Mouse (Mus musculus) T-helper 1 cell (primary cell): Measurements from ENCODE around the gene H2afx.
"Not testable (repeated sequence)": the region's sequence is repeated elsewhere in the genome, so short reads cannot be mapped to it uniquely, and the experiment has no call there.

Experiments used
- in situ Hi-C: fragments of 300-600 bp; cut with MboI, MseI; formaldehyde crosslinking; loops from one replicate; pipeline ENCODE4 v1.15.1; 2025; ENCODE audit warnings: high pct_unique_total_duplicates

H2afx gene

DNA sequence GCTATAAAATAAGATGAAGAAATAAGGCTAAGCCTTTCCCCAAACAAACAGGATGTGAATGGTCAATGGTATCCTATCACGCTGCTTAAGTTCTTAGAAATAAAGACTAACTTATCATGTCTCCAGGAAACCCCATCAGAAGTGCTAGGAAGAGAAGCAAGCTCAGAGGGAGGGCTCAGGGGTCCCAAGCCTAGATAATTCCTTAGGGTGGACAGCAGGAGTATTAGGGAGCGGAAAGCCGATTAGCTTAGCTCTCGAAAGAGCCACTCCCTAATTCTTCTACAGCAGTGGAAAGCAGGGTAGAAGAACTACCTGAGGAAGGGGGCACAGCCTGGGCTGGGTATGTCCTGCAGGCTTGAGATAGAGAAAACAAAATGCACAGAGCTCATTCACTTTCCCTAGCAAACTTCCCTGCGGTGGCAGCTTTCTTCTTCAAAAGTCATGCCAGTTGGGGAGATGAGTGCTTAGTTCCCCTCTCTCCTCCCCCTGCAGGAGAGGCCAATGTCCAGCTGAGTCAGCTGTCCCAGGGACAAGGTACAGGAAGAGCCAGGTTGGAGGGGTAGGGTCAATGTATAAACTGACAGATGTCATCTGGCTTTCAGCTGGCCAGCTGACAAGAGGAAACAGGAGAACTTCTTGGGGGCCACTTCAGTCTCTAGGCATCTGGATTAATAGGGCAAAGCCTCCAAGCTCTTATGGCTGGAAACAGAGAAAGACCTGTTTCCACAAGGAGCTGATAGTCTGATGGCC, 16.2 kb upstream of the H2afx start:
- in situ Hi-C loops, result no loop called here

DNA sequence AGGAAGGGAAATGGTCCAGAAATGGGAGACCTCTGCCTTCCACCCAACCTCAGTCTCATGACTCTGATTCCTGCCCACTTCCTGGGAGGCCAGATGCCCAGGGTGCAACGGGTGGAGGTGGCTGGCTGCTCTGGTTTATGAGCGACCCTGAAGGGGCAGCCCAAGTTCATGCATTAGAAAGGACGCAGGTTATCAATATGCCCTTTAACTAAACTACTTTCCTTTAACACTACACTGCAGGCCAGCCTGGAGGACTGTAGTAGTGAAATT, 15.7 kb upstream of the H2afx start:
- in situ Hi-C loops, result no loop called here

DNA sequence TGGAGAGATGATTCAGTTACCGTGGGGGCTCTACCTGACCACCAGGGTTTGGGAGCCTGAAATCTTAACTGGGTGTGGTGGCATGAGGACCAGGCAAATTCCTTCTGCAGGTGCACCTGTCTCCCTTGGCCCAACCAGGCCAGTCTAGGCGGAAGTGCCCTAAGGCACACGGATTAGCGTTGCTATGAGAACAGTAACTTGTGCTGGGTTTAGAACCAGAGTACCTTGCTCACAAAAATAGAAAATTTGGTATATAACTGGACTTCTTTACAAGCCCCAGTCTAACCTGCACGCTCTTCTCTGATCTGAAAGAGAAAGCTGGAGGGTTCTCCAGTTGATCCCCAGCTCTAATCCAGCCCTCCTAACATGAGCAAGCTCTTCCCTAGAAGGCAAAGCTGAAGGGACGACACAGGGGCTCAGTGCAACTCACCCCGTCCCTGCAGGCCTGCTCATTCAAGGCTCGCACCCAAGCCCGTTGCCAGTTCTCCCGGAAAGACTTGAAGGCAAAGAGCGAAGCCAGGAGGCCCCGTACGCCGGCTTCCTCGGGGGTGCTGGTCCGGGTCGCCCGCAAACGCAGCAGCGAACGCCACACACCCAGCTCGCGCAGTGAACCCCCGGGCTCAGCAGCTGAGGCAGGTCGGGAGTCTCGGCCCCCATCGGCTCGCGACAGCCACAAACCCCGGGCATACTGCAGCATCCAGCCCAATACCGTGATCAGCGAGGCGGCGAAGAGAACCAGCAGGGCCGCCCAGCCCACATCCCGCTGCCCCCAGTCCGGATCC, 15.2 kb upstream of the H2afx start:
- in situ Hi-C loops, result no loop called here

DNA sequence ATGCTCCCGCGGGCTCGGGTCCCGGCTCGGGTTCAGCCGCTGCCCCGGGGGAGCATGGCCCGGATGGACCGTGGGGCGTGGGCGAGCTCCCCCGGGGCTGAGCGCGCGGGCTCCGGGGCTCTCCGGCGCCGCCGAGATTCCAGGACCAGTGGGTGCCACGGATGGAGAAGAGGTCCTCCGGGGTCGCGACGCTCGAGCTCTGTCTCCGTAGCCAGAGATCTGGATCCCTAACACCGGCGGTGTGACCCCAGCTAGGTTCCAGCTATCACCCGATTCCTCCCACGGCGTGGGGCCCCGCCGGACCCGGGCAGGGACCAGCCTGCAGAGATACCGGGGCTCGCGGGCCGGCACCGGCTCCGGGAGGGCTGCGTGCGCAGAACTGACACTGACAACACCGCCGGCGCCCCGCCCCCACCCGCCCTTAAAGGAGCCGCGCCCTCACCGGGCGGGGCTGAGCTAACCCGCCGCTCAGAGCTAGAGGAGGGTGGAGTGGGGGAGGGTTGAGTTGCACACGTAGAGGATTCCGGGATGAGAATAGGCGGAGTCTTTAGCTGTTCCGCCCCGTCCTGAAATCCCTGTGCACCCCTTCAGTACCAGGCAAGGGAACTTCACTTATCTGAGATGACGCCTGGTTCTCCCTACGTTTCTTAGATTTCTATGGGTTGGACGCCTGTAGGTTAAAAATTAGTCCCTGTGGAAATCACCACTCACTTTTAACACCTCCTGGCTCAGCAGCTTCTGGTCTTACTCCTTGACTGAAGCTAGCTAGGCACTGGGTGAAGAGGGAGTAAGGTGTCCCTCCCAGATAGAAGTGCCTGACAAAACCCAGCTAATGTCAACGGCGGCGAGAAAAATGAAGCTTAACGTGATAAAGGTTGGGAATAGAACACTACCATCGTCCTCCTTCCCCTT, 14.4 kb upstream of the H2afx start, which contains the start of gene C2cd2l:
Gene C2cd2l, minus strand, starts transcription at position 399 of the 912 bp plus-strand sequence.
- in situ Hi-C loops, result no loop called here

DNA sequence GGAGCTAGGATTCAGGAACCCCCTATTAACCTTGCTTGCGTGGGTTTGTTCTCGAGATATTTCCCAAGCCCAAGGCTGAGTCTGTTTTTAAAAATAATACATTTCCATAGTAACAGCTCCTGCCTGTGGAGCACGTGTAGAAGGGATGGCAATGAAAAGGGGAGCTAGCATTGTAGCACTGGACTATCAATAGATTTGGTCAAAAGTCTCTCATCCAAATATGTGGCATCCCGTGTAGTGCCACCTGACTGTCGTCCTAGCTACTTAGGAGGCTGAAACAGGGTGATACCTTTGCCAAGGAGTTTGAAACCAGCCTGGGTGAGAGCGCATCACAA, 13.7 kb upstream of the H2afx start:
- in situ Hi-C loops, result no loop called here

DNA sequence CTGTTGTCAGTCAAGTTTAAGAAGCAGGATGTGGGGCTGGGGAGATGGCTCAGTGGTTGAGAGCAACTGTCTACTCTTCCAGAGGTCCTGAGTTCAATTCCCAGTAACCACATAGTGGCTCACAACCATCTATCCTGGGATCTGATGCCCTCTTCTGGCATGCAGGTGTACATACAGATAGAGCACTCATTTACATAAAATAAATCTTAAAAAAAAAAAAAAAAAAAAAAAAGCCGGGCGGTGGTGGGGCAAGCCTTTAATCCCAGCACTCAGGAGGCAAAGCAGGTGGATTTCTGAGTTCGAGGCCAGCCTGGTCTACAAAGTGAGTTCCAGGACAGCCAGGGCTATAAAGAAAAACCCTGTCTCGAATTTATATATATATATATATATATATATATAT, 10.8 kb upstream of the H2afx start:
- in situ Hi-C loops, result not testable (repeated sequence)

DNA sequence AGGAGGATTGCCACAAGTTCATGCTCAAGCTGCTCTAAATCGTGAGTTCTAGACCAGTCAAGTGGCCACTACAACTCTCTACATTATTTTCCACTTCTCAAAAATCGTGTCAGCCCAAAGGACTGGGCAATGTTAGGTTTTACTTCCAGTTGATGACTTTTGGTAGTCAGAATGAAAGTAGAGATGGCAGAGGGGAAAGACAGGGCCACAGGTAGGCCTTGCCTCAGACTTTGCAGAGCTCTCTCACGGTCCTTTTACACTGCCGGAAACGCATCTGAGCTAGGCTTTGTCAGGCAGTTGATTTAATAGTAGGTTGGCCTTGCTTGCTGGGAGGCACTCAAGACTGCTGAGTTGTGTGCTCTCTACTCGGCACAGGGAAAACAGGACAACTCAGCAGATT, 10.3 kb upstream of the H2afx start:
- in situ Hi-C loops, result no loop called here

DNA sequence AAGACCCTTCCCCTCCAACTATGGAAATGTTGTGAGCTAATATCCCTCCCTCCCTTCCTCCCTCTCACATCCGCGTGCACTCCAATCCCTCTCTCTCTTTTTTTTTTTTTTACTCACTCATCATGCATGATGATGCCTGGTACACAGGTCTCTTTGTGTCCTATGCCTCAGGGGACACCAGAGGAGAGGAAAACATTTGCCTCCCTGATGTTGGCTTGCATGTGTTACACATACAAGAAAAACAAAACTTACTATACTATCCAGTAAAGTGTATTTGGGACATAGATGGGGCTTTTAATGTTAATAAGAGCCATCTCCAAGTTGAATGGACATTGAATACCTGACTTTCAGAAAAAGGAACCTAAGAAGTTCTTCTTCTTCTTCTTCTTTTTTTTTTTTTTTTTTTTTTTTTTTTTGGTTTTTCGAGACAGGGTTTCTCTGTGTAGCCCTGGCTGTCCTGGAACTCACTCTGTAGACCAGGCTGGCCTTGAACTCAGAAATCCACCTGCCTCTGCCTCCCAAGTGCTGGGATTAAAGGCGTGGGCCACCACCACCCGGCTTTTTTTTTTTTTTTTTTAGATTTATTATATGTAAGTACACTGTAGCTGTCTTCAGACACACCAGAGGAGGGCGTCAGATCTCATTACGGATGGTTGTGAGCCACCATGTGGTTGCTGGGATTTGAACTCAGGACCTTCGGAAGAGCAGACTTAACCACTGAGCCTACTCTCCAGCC, 9.3 kb upstream of the H2afx start:
- in situ Hi-C loops, result not testable (repeated sequence)

DNA sequence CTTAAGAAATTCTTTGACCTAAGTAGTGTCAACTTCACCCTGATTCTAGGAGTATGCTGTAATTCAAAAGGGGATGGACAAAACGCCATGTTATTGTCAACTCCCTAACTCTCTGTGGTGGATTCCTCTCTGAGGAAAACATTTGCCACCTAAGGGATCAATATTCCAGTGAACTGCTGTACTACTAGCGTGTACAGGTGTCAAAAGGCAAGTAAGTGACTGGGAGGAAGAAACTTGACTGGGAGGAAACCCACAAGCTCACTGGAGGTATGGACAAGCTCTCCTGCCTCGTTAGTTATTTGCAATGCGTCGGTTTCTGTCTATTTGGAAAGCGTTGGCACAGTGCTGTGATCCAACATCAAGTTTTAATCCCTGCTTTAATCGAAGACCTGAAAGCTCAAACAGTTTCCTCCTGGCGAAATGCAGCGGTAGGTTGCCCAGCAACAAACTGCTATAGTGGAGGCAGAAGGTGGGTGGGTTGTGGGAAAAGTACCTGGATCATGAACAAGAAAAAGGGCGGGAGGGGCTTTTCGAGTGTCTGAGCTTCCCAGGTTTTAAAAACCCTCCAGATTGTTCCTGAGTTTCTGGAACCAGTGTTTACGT, 8.6 kb upstream of the H2afx start, which contains the start of gene Dpagt1:
Gene Dpagt1, plus strand, starts transcription at position 252 of the 603 bp plus-strand sequence.
- in situ Hi-C loops, result no loop called here

DNA sequence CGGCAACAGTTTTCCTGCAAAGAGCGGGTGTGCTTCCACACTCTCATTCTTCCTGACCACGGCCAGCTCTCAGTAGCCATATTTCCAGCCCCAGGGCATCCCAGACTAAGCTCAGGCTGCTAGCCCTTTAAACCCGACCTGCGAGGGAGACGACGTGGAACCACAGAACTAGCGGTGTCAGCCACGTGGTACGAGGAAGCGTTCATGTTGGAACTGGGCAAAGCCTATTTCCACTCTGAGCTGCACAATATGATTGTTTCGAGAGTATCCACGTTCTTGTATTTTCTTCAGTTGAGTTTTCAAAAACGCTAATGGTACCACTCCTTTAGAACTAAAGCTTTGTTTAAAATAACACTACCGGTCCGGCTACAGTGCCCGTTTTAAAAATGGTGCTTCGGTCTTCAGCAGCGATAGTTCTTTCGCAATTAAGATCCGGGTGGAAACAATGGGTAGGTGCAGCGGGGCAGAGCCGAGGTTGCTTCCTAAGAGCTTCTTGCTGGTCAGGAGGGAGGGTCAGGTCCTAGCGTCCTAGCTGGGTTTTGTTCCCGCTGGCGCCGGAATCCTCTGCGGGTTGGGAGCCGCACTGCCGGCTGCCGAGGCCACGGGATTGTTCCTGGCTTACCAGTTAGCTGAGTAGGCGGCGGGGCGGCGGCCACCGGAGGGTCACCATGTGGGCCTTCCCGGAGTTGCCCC, 8.0 kb upstream of the H2afx start:
- in situ Hi-C loops, result no loop called here

DNA sequence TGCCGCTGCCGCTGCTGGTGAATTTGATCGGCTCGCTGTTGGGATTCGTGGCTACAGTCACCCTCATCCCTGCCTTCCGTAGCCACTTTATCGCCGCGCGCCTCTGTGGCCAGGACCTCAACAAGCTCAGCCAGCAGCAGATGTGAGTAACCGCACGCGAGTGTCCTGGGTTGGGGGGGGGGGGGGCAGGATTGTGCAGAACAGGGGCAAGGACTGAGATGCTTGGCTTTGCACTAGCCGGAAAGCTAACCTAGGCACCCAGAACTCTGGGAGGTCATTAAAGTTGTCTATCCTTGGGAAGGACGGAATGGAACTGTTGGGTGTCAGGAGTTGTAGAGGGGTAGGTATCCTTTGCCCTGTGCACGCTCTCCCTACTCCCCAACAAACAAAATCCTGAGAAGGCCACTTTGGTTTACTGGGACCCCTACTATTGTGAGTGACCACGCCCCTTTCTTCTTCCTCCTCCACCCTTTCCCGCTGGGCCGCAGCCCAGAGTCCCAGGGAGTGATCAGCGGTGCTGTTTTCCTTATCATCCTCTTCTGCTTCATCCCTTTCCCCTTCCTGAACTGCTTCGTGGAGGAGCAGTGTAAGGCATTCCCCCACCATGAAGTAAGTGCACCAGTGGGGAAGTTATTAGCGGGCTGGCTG, 7.3 kb upstream of the H2afx start:
- in situ Hi-C loops, result no loop called here

DNA sequence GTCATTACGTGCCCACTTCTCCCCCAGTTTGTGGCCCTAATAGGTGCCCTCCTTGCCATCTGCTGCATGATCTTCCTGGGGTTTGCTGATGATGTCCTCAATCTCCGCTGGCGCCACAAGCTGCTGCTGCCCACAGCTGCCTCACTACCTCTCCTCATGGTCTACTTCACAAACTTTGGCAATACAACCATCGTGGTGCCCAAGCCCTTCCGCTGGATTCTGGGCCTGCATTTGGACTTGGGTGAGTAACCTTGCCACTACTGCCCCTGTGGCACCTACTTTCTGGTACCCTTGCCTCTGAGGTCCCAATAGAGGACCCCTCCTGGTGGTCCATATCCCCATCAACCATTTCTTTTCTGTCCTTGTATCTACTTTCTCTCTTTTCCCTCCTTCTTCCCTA, 6.6 kb upstream of the H2afx start:
- in situ Hi-C loops, result no loop called here

DNA sequence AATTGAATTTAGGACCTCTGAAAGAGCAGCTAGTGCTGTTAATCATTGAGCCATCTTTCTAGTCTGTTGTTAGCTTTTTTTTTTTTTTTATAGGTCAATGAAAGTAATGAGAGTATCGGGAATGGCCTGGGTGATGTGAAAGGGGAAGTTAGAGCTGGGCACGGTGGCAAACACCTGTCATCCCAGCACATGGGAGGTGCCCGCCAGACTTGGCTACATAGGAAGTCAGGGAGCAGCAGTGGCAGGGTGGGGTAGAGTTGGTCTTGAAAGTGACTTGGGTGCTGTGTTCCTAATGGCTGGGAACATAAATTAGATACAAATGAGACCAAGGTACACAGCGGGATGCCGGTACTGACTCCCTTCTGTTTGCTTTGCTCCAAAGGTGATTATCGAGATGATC, 3.8 kb upstream of the H2afx start:
- in situ Hi-C loops, result no loop called here

DNA sequence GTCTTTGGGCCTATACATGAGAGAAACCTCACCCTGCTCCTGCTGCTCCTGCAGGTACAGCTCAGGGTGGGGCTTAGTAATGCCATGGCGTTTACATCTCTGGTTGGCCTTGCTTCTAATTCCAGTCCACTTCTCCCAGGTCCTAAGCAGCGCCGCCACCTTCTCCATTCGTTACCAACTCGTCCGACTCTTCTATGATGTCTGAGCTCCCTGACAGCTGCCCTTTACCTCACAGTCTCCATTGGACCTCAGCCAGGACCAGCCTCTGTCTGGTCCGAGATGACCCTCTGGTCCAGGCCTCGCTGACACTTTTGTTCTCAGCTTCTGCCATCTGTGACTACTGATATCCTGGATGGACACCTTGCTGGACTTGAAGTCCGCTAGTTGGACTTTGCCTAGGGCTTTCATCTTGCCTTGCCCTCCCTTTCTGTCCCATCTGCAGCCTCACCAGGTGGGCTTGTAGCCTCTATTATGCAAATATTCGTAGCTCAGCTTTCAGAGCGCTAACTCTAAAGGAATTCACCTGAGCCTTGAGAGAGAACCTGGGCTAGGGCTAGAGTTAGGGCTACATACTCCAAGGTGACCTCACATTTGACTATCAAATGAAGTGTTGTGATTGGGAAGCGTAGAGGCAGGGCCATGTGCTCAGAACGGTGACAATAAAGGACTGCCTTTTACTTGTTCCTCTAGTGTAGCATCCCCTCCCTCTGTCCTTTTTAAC, 1.4 kb upstream of the H2afx start:
- in situ Hi-C loops, result no loop called here

DNA sequence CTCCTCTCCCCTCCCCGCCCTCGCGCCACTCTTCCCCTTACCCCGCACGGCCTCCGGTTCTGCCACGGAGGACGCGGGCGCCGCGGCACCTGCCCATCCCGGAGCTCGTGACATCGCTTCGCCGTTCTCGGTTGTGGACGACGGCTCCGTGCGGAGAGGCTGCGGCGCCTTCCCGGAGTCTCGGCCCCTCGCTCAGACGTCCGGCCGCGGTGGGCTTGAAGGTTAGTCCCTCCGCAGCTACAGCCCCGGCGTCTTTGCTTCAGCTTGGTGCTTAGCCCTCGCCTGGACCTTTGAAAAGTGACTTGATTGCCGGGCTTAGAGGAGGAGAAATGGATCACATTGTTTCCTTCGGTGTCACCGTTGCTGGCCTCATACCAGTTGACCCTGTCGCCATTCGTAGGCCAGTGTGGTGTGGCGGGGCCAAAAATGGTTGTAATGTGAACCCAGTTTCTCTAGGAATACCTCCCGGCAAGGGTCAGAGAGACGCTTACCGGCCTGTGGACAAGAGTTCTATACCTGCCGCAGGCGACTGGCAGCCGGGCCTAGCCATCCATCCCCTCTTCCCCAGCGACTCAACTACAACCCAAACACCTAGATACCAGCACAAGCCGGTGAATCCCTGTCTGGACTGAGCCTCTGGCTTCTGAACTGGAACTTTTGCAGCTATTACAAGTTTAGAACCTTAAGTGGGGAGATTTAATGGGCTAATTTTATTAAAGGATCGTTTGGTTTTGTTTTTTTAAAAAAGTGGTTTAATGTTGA, 1.0 kb downstream of the H2afx start:
- in situ Hi-C loops, result no loop called here

DNA sequence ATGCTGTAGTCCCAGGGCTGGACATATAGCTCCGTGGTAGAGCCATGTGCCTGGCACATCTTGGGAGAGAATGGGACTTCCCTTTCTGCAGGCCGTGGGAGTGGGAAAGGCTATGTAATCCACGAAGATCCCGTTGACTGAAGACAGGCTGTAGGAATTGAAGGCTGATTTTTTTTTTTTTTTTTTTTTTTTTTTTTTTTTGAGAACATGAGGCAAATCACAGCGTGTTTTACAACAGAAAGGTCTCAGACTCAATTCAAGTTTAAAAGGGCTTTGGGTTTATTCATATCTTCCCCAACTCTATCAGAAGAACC, 1.6 kb downstream of the H2afx start:
- in situ Hi-C loops, result no loop called here

DNA sequence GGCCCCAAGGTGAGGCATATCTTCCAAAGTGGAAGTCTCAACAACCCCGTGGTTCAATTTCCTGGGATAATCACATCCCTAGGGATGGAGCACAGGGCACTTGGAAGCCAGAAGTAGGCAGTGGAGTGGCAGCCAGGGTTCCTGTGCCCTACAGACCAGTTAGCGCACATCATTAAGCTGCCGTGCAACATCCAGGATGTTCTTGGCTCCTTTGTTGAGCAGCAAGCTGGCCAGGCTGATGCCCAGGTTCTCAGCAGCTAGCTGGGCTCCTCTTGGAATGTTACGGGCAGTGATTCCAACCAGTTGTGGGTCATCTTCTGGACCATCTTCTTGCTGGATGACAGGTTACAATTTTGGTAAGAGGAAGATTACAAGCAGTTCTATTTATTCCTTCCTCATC, 2.0 kb downstream of the H2afx start:
- in situ Hi-C loops, result not testable (repeated sequence)

DNA sequence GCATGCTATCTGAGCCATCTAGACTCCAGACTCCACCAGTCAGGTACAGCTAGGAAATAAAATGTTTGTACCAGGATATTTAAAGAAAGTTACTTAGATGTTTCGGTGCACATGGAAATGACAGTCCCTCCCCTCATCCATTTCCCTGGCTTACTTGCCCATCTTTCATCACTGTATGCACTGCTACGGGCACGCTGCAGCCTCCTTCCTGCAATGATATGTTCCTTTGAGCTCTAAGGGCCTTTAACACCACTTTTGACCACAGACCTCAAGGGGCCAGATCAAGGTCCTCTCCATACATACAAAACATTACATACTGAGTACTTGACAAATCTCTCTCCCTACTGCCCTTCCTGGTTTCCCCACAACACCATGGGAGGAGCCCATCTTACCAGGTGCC, 2.5 kb downstream of the H2afx start:
- in situ Hi-C loops, result no loop called here
